Mouse (Mus musculus) heart, embryonic 12.5 days (tissue): ENCODE results near the gene Smco2. TPM values are rescaled to one million over a fixed set of nuclear protein-coding genes. Genes with fewer than 3 reads are reported as not detected.

Experiments used
- ATAC-seq: fragments of 200-750 bp; cut with Nextera tagmentation; 2 replicates; pipeline ENCODE4 v1.8.0; 2017; ENCODE audit warnings: moderate TSS enrichment, moderate library complexity; ENCODE audit not compliant: insufficient number of reproducible peaks, low FRiP score
- H3K27ac ChIP-seq: fragments of 300-500 bp; sonication (generic); 2 replicates; pipeline ENCODE4 v1.5.1; 2016; ENCODE audit warnings: mild to moderate bottlenecking, moderate library complexity; ENCODE audit not compliant: poor library complexity, severe bottlenecking
- H3K27me3 ChIP-seq: fragments of 300-500 bp; sonication (generic); replicated peaks from 2 replicates; pipeline ENCODE4 v1.6.1; 2016; ENCODE audit warnings: mild to moderate bottlenecking, moderate library complexity
- H3K36me3 ChIP-seq: fragments of 300-500 bp; sonication (generic); 2 replicates; pipeline ENCODE4 v1.6.1; 2016; ENCODE audit warnings: mild to moderate bottlenecking, moderate library complexity
- H3K4me1 ChIP-seq: fragments of 300-500 bp; sonication (generic); replicated peaks from 2 replicates; pipeline ENCODE4 v1.6.1; 2016; ENCODE audit warnings: mild to moderate bottlenecking
- H3K4me2 ChIP-seq: fragments of 300-500 bp; sonication (generic); 2 replicates; pipeline ENCODE4 v1.6.1; 2016; ENCODE audit warnings: mild to moderate bottlenecking, moderate library complexity
- H3K4me3 ChIP-seq: fragments of 300-500 bp; sonication (generic); 2 replicates; pipeline ENCODE4 v1.5.1; 2016; ENCODE audit warnings: mild to moderate bottlenecking
- H3K9ac ChIP-seq: fragments of 300-500 bp; sonication (generic); 2 replicates; pipeline ENCODE4 v1.6.1; 2016; ENCODE audit warnings: mild to moderate bottlenecking, moderate library complexity
- H3K9me3 ChIP-seq: fragments of 300-500 bp; sonication (generic); replicated peaks from 2 replicates; pipeline ENCODE4 v1.6.1; 2016; ENCODE audit warnings: mild to moderate bottlenecking, moderate library complexity
- WGBS: fragments of 180-500 bp; shearing (Covaris S2); methylation state at CpG from one replicate; pipeline ENCODE4 v1.1.7; 2016; 5-methylcytosine and 5-hydroxymethylcytosine counted together
- polyA plus RNA-seq: library from polyadenylated mRNA; unstranded; fragments of >200 nt; fragmentation: Nextera tagmentation; extraction: Ambion mirVana; gene quantifications from 2 replicates; pipeline ENCODE4 v1.2.1, GENCODE M21; 2016

The Smco2 gene
- polyA plus RNA-seq, 1 experiment from 2014 or later: not detected

DNA sequence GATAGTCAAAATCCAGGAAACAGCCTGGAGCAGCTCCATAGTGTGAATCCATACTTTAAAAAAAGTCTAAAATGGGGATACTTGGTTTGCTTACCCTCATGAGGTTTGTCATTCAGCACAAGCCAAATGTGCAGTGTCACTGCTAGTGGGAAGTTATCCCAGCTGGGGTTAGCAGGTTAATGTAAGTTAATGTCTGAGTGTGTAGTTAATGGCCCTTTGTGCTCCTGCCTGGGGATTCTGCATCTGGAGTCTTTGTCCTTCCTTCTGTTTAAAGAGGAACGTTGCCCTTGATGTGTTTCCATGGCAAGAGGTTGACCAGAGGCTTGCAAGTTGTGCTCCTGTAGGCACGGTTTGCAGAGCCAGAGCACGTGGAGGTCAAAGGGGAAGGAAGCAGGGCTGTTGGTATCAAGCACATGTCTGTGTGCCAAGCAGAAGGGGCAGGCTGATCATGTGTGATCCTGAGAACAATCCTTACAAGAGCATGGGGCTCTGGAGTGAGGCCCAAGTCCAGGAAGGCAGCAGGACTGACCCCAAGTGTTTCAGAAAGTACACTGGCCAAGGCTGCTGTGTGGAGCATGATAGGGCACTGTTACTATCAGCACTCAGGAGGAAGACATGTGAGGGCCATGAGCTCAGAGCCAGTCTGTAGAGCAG is 63.1 kb downstream of the Smco2 start:
- no peak overlapping the region for H3K9ac ChIP-seq
- no peaks in the 10 kb centered on the region for H3K27me3 ChIP-seq
- H3K36me3 ChIP-seq: no peaks in the 10 kb centered on the region
- ATAC-seq: peak; percentile 61
- WGBS: 23% methylated on average over 3 of the region's 3 CpGs
- H3K4me2 ChIP-seq: no peak overlapping the region
- H3K4me3 ChIP-seq: no peak overlapping the region
- H3K9me3 ChIP-seq: no peaks in the 10 kb centered on the region
- H3K27ac ChIP-seq: peak overlapping the region; percentile 41
- peaks cover 67% of the 10 kb centered on the region for H3K4me1 ChIP-seq

DNA sequence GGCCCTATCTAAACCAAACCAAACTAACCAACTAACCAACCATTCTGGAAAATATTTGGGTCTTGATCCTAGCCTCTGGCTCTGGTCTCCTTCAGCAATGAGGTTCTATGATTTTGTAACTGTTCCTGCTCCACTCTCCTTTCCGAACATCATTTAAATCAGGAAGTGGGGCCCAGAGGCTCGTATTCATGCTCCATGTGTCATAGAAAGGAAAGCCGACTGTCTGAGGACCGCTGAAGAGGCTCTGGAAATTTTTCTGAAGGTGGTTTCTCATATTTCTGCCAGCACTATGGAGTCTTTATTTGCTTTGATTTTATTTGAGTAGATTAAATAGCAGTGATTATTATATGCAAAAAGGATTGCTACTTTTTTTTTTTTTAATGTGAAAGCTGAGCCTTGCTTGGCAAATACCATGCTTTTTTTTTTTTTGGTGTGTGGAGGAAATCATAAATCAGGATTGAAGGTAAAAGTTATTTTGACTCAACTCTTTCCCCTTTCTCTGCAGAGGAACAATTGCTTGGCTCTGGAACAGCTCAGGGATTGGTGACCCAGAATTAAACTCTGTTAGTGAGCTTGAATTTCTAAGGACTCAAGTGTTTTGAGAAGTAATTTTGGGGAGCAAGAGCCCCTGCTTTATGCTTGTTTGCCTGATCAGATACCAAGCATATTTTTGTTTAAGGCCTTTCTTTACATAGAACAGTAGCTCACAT is 63.7 kb downstream of the Smco2 start:
- Histone ChIP-seq H3K9ac (no peak overlapping the region), H3K4me2 (no peak overlapping the region), H3K4me3 (no peak overlapping the region), H3K27me3 (no peaks in the 10 kb centered on the region), H3K4me1 (peaks cover 67% of the 10 kb centered on the region), H3K36me3 (peaks cover 4% of the 10 kb centered on the region; the same call in 1 of the 2 replicates), H3K9me3 (no peaks in the 10 kb centered on the region), H3K27ac (peak overlapping the region; percentile 41)
- WGBS: 46% methylated on average over 4 of the region's 4 CpGs
- no peak for ATAC-seq

DNA sequence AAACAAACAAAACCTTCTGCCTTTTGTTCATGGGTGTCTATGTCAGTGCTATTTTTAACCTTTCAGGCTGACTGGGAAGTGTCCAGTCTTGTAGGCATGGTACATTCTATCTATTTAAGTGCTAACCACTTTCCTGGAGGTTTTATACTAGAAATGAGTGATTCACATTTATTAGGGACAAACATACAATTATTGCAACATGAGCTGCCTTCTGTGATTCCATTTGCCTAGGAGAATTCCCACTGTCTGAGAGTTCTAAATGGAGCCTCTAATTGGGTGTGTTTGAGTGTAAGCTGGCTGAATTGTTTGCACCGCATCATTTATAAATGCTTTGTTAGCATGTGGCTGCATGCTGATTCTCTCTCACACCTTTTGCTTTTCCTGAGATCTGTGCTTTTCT is 65.9 kb downstream of the Smco2 start:
- H3K36me3 ChIP-seq: peaks cover 4% of the 10 kb centered on the region; the same call in 1 of the 2 replicates
- 92% methylated on average over 1 of the region's 1 CpGs for WGBS
- H3K9ac ChIP-seq: no peak overlapping the region
- H3K27me3 ChIP-seq: no peaks in the 10 kb centered on the region
- no peak overlapping the region for H3K27ac ChIP-seq
- ATAC-seq: no peak
- no peak overlapping the region for H3K4me3 ChIP-seq
- no peak overlapping the region for H3K4me2 ChIP-seq
- H3K9me3 ChIP-seq: no peaks in the 10 kb centered on the region
- peaks cover 54% of the 10 kb centered on the region for H3K4me1 ChIP-seq

DNA sequence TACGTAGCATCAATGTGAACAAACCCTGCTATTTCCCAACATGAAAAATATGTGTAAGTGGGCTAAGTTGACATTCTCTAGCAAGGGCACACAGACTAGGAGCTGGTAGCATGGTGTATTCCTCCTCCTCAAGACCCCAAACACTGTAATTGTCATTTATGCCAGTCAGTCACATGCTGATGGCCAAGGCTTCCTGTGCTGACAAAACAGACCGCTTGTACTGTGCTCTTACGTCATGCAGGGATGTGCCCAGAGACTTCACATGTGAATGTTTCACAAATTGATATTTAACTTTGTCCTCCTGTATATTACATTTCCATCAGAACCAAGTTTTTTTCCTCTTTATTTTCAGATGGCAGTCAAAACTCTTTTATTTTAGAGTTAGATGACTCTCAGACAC is 67.5 kb downstream of the Smco2 start:
- Histone ChIP-seq H3K4me3 (no peak overlapping the region), H3K36me3 (peaks cover 4% of the 10 kb centered on the region; the same call in 1 of the 2 replicates), H3K9me3 (no peaks in the 10 kb centered on the region), H3K27ac (no peak overlapping the region), H3K4me1 (peaks cover 38% of the 10 kb centered on the region), H3K4me2 (no peak overlapping the region), H3K9ac (no peak overlapping the region), H3K27me3 (no peaks in the 10 kb centered on the region)
- no peak for ATAC-seq
- 79% methylated on average over 3 of the region's 3 CpGs for WGBS

DNA sequence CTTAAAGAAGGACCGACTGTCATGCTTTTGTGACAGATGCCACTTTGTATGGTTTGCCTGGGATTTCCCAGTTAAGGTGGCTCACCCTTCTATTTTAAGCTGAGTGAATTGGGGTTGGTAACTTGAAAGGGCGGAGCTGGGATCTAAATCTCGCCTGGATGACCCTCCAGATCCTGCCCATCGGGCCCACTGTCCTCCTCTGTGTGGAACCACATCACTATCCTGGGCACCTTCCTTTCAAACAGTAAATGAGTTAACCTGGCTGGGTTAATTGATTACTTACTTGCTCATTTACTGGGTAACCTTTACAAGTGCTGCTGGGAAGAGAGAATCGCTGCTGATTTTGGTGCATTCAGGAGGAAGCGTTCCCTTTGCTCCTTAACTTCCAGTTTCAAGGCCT is 68.4 kb downstream of the Smco2 start:
- no peak overlapping the region for H3K4me3 ChIP-seq
- peaks cover 4% of the 10 kb centered on the region; the same call in 1 of the 2 replicates for H3K36me3 ChIP-seq
- WGBS: 74% methylated on average over 6 of the region's 6 CpGs
- no peak overlapping the region for H3K27ac ChIP-seq
- H3K27me3 ChIP-seq: no peaks in the 10 kb centered on the region
- H3K4me2 ChIP-seq: no peak overlapping the region
- no peaks in the 10 kb centered on the region for H3K9me3 ChIP-seq
- H3K4me1 ChIP-seq: peaks cover 28% of the 10 kb centered on the region
- no peak overlapping the region for H3K9ac ChIP-seq
- no peak for ATAC-seq

Other genes with a start within 250 kb of the Smco2 start
- gene Med21, start 207.6 kb upstream of the Smco2 start, polyA plus RNA-seq: 130 and 136 TPM in 2 replicates
- 49.4 and 51.7 TPM in 2 replicates for gene Tm7sf3, start 207.3 kb upstream of the Smco2 start, polyA plus RNA-seq
- 50.6 and 52.7 TPM in 2 replicates for gene Stk38l, start 125.1 kb upstream of the Smco2 start, polyA plus RNA-seq
- gene Arntl2, start 54.0 kb upstream of the Smco2 start, polyA plus RNA-seq: 3.1 and 3.5 TPM in 2 replicates
- 83.9 and 84.8 TPM in 2 replicates for gene Ppfibp1, start 38.4 kb downstream of the Smco2 start, polyA plus RNA-seq
- 0.17 and 0.23 TPM in 2 replicates for gene 1700034J05Rik, start 104.3 kb downstream of the Smco2 start, polyA plus RNA-seq
- 0.83 and 1.1 TPM in 2 replicates for gene Rep15, start 182.5 kb downstream of the Smco2 start, polyA plus RNA-seq
- 110 and 119 TPM in 2 replicates for gene Mrps35, start 192.7 kb downstream of the Smco2 start, polyA plus RNA-seq
- 0.46 and 0.67 TPM in 2 replicates for gene Mansc4, start 236.9 kb downstream of the Smco2 start, polyA plus RNA-seq
- 7.4 and 7.9 TPM in 2 replicates for gene Klhl42, start 241.3 kb downstream of the Smco2 start, polyA plus RNA-seq